Mouse (Mus musculus) midbrain, embryonic 13.5 days (tissue): ENCODE measurements at regions not wholly inside any gene's neighbourhood (a gene's known extent, or its start where the extent isn't known, plus 50 kb on each side); places are given as distances from the start of the nearest gene placed in this dataset.

Experiments used
- ATAC-seq: fragments of 200-750 bp; cut with Nextera tagmentation; 2 replicates; pipeline ENCODE4 v1.8.0; 2017; ENCODE audit warnings: mild to moderate bottlenecking, moderate TSS enrichment, moderate library complexity
- H3K27ac ChIP-seq: fragments of 300-500 bp; sonication (generic); 2 replicates; pipeline ENCODE4 v1.5.1; 2015; ENCODE audit warnings: inconsistent platforms, mild to moderate bottlenecking, moderate library complexity
- H3K27me3 ChIP-seq: fragments of 300-500 bp; sonication (generic); 2 replicates; pipeline ENCODE4 v1.6.1; 2015; ENCODE audit warnings: mild to moderate bottlenecking, inconsistent platforms
- H3K36me3 ChIP-seq: fragments of 300-500 bp; sonication (generic); 2 replicates; pipeline ENCODE4 v1.6.1; 2015; ENCODE audit warnings: mild to moderate bottlenecking, inconsistent platforms
- H3K4me1 ChIP-seq: fragments of 300-500 bp; sonication (generic); replicated peaks from 2 replicates; pipeline ENCODE4 v1.6.1; 2015; ENCODE audit warnings: inconsistent platforms
- H3K4me2 ChIP-seq: fragments of 300-500 bp; sonication (generic); replicated peaks from 2 replicates; pipeline ENCODE4 v1.6.1; 2015; ENCODE audit warnings: moderate library complexity, mild to moderate bottlenecking, inconsistent platforms
- H3K4me3 ChIP-seq: fragments of 300-500 bp; sonication (generic); replicated peaks from 2 replicates; pipeline ENCODE4 v1.5.1; 2015; ENCODE audit warnings: mild to moderate bottlenecking, inconsistent platforms
- H3K9ac ChIP-seq: fragments of 300-500 bp; sonication (generic); replicated peaks from 2 replicates; pipeline ENCODE4 v1.6.1; 2015; ENCODE audit warnings: mild to moderate bottlenecking, inconsistent platforms
- H3K9me3 ChIP-seq: fragments of 300-500 bp; sonication (generic); 2 replicates; pipeline ENCODE4 v1.6.1; 2016; ENCODE audit warnings: mild to moderate bottlenecking, inconsistent platforms
- WGBS: fragments of 180-500 bp; shearing (Covaris S2); methylation state at CpG from one replicate; pipeline ENCODE4 v1.1.7; 2015; 5-methylcytosine and 5-hydroxymethylcytosine counted together

DNA sequence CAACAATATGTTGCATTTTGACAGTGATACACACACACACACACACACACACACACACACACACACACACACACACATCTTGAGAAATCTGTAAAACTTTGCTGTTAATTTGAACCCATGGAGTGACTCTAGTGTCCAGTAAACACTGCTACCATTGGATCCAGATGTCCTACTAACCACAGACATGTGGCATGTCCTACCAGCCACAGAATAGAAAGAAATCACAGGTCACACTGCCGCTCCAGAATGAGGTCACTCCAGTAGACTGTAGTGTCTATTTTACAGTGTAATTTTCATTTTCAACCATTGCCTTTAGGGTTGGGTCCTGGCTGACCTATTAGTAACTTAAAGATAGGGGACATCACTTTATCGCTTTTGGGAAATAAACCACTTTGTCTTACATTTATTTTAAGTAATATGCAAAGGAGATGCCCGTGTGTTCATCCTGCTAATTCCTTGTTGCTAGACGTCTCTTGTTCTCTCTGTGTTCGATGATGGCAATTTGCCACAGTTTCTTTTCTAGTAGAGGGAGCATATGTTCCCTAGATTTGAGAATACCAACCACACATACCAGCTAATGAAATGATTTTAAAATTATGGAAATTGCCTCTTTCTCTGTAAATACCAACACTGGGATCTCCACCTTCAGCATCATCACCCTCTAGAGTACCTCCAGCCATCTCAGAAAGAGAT is 59.2 kb upstream of the Cdh6 start:
- H3K9me3 ChIP-seq: no peaks in the 10 kb centered on the region
- no peak overlapping the region for H3K4me3 ChIP-seq
- H3K27me3 ChIP-seq: no peaks in the 10 kb centered on the region
- no peak overlapping the region for H3K27ac ChIP-seq
- 0 out of 2 replicates have a peak, but pooled peaks cover 3% of the 10 kb centered on the region for H3K4me1 ChIP-seq
- H3K9ac ChIP-seq: no peak overlapping the region
- ATAC-seq: no peak
- no peak overlapping the region for H3K4me2 ChIP-seq
- 84% methylated on average over 5 of the region's 5 CpGs for WGBS
- no peaks in the 10 kb centered on the region for H3K36me3 ChIP-seq

DNA sequence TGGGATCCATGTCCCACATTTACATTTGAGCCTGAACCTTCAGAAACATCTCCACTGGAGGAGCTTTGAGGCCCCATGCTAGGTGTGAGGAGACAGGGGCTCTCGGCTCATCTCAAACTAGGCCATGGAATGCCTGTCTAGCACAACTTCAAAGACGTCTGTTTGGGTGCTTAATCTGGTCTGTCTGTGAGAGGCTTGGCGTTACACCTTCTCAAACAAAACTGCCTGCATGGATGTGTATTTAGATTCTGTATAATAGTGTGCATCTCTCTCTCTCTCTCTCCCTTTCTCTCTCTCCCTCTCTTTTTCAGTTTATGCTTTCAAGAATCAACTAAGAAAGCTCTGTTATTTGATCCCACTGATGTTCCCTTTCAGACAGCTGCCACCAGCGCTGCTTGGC is 58.1 kb upstream of the Cdh6 start:
- Histone ChIP-seq H3K4me2 (no peak overlapping the region), H3K4me3 (no peak overlapping the region), H3K27ac (no peak overlapping the region), H3K9me3 (no peaks in the 10 kb centered on the region), H3K36me3 (no peaks in the 10 kb centered on the region), H3K4me1 (0 out of 2 replicates have a peak, but pooled peaks cover 3% of the 10 kb centered on the region), H3K9ac (no peak overlapping the region), H3K27me3 (no peaks in the 10 kb centered on the region)
- ATAC-seq: no peak
- WGBS: 31% methylated on average over 4 of the region's 4 CpGs

GRCm38 (mm10) chr15:13228125-13228524 is 54.6 kb upstream of the Cdh6 start:
- Histone ChIP-seq H3K4me3 (no peak overlapping the region), H3K27me3 (no peaks in the 10 kb centered on the region), H3K4me1 (0 out of 2 replicates have a peak, but pooled peaks cover 3% of the 10 kb centered on the region), H3K4me2 (no peak overlapping the region), H3K36me3 (no peaks in the 10 kb centered on the region), H3K27ac (no peak overlapping the region), H3K9me3 (no peaks in the 10 kb centered on the region), H3K9ac (no peak overlapping the region)
- no peak for ATAC-seq
- 93% methylated on average over 12 of the region's 12 CpGs for WGBS
